Mouse (Mus musculus) heart, postnatal 0 days (tissue): ENCODE data around the gene Capn10. TPM values are rescaled to one million over a fixed set of nuclear protein-coding genes. Genes with fewer than 3 reads are reported as not detected.

ENCODE experiments used
- ATAC-seq: fragments of 200-750 bp; cut with Nextera tagmentation; 2 replicates; pipeline ENCODE4 v1.8.0; 2017; ENCODE audit warnings: low read depth, moderate number of reproducible peaks, moderate library complexity; ENCODE audit not compliant: insufficient read depth
- DNase-seq: peaks from one replicate; pipeline ENCODE4 v3.0.0-alpha.2; 2016; ENCODE audit warnings: low spot score
- H3K27ac ChIP-seq: fragments of 300-500 bp; sonication (generic); 2 replicates; pipeline ENCODE4 v1.5.1; 2014; ENCODE audit warnings: low read depth, mild to moderate bottlenecking
- H3K27me3 ChIP-seq: fragments of 300-500 bp; sonication (generic); 2 replicates; pipeline ENCODE4 v1.6.1; 2014; ENCODE audit warnings: low read length, mixed read lengths; ENCODE audit not compliant: control insufficient read depth, insufficient read depth
- H3K36me3 ChIP-seq: fragments of 300-500 bp; sonication (generic); replicated peaks from 2 replicates; pipeline ENCODE4 v1.6.1; 2014; ENCODE audit warnings: low read length, mixed read lengths; ENCODE audit not compliant: control insufficient read depth, insufficient read depth
- H3K4me1 ChIP-seq: fragments of 300-500 bp; sonication (generic); 2 replicates; pipeline ENCODE4 v1.6.1; 2014; ENCODE audit warnings: antibody characterized with exemption; ENCODE audit not compliant: control insufficient read depth, insufficient read depth
- H3K4me2 ChIP-seq: fragments of 300-500 bp; sonication (generic); 2 replicates; pipeline ENCODE4 v1.6.1; 2014; ENCODE audit warnings: low read depth, mild to moderate bottlenecking, low read length, moderate library complexity
- H3K4me3 ChIP-seq: fragments of 300-500 bp; sonication (generic); 2 replicates; pipeline ENCODE4 v1.5.1; 2014; ENCODE audit warnings: low read depth, low read length
- H3K9ac ChIP-seq: fragments of 300-500 bp; sonication (generic); replicated peaks from 2 replicates; pipeline ENCODE4 v1.6.1; 2014; ENCODE audit warnings: low read depth, low read length, mixed read lengths
- H3K9me3 ChIP-seq: fragments of 300-500 bp; sonication (generic); replicated peaks from 2 replicates; pipeline ENCODE4 v1.6.1; 2016; ENCODE audit warnings: low read length; ENCODE audit not compliant: control insufficient read depth
- CTCF ChIP-seq: IDR thresholded peaks from 2 replicates; pipeline ENCODE4 v1.5.1; 2016; ENCODE audit warnings: antibody characterized with exemption, control low read depth, low read depth
- EP300 ChIP-seq: IDR thresholded peaks from 2 replicates; pipeline ENCODE4 v1.6.1; 2016; ENCODE audit warnings: antibody characterized with exemption, low read depth
- WGBS: fragments of 180-500 bp; shearing (Covaris S2); extraction: QIAGEN DNeasy Blood & Tissue Kit; methylation state at CpG from one replicate; pipeline ENCODE4 v1.1.7; 2014; 5-methylcytosine and 5-hydroxymethylcytosine counted together
- polyA plus RNA-seq: library from polyadenylated mRNA; unstranded; fragments of >200 nt; fragmentation: Nextera tagmentation; extraction: Ambion mirVana; gene quantifications from 2 replicates; pipeline ENCODE4 v1.2.1, GENCODE M21; 2015
- total RNA-seq: library from RNA; depleted of rRNA; stranded (reverse); fragments of >200 nt; gene quantifications from 2 replicates; pipeline ENCODE4 v1.2.3, GENCODE M21; 2014; ENCODE audit warnings: low replicate concordance

Capn10 gene
- total and polyA plus RNA-seq, 2 experiments from 2014 or later: 10.7 to 46.3 TPM

DNA sequence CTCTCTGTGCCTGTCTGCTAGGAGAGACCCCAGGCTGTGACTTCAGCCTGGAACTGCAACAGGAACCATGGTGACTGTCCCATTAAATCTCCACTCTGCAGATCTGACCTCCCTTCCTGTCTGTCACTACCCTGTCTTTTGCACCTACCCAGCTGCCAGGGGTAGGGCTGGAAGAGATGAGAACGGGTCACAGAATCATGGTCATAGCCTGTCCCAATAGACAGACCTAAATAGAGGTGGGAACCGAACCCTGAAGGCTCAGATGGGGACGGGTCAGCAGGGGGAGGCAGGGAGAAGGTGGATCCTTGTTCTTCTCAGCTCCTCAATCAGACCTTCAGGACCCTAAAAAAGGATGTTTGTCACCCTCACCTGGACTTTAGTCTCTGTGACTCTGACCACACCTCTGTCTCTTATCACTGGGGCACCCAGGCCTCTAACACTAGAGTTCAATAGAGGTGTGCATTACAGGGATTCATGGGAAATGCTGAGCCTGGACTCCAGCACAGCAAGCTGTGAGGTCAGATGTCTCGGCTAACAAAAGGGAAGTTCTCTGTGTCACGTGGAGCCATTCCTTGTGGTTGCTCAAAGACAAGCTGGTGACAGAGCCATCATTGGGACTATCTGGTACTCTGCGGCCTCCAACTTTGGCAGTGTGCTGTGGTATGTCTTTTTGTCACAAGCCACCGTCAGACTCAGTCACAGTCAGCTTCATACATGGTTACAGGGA is 13.5 kb upstream of the Capn10 start:
- Histone ChIP-seq H3K4me1 (peaks cover 20% of the 10 kb centered on the region), H3K27me3 (no peaks in the 10 kb centered on the region), H3K9me3 (no peaks in the 10 kb centered on the region), H3K4me2 (no peak overlapping the region), H3K36me3 (peaks cover 52% of the 10 kb centered on the region), H3K27ac (peak overlapping the region; percentile 65), H3K4me3 (no peak overlapping the region), H3K9ac (no peak overlapping the region)
- DNase-seq (peak; percentile 40), ATAC-seq (peak; percentile 67)
- WGBS: 46% methylated on average over 7 of the region's 7 CpGs
- no peak for TF ChIP-seq EP300
- no peak for TF ChIP-seq CTCF

DNA sequence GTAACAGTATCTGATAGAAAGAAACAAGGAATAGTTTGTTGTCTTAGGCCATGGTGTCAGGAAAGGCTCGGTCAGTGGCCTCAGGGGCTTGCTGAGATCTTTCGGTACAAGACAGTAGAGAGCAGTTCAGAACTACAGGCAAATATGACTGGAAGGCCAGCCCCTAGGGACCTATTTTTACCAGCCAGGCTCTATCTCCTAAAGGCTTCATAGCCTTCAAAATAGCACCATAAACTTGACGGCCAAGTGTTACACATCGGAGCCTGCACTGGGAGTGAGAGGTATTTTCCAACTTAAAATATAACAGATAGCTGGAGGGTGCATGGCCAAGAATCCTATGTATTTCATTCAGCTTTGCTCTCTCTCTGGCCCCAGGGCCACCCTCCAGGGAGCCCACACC is 12.7 kb upstream of the Capn10 start:
- DNase-seq (peak; percentile 51), ATAC-seq (peak; percentile 65)
- Histone ChIP-seq H3K36me3 (peaks cover 43% of the 10 kb centered on the region), H3K27me3 (no peaks in the 10 kb centered on the region), H3K9ac (no peak overlapping the region), H3K4me2 (peak overlapping the region; percentile 7; the same call in 1 of the 2 replicates), H3K9me3 (no peaks in the 10 kb centered on the region), H3K4me3 (no peak overlapping the region), H3K4me1 (peaks cover 20% of the 10 kb centered on the region), H3K27ac (peak overlapping the region; percentile 65)
- WGBS: 40% methylated on average over 4 of the region's 4 CpGs
- TF ChIP-seq CTCF (no peak), EP300 (no peak)

DNA sequence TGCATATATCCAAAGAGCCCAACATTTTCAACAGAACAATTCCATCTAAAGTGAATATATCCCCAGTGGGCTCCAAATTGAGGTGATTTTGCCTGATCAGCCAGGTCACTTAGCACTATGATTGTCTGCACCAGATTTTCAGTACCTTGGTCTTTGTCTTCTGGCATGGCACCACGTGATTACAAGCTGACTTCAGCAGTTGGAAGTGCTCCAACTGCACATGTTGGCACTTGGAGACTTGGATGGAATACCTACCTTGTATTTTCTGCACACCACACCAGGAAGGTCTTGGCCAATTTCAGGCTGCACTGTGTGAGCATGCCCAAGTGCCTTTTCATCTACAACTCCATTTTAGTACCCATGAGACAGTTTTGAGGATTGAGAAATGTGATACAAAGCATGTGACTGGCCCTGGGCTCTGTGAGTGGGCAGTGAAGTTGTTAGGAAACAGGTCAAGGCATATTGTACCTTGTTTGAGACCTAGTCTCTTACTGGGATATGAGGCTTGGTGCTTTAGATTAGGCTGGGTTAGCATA is 3.9 kb upstream of the Capn10 start:
- DNase-seq: no peak
- no peaks in the 10 kb centered on the region for H3K27me3 ChIP-seq
- no peak overlapping the region for H3K4me2 ChIP-seq
- TF ChIP-seq CTCF: no peak
- no peak for TF ChIP-seq EP300
- peaks cover 17% of the 10 kb centered on the region for H3K4me1 ChIP-seq
- H3K4me3 ChIP-seq: no peak overlapping the region
- 10% methylated on average over 1 of the region's 1 CpGs for WGBS
- ATAC-seq: no peak
- no peak overlapping the region for H3K9ac ChIP-seq
- no peaks in the 10 kb centered on the region for H3K9me3 ChIP-seq
- no peaks in the 10 kb centered on the region for H3K36me3 ChIP-seq
- no peak overlapping the region for H3K27ac ChIP-seq

DNA sequence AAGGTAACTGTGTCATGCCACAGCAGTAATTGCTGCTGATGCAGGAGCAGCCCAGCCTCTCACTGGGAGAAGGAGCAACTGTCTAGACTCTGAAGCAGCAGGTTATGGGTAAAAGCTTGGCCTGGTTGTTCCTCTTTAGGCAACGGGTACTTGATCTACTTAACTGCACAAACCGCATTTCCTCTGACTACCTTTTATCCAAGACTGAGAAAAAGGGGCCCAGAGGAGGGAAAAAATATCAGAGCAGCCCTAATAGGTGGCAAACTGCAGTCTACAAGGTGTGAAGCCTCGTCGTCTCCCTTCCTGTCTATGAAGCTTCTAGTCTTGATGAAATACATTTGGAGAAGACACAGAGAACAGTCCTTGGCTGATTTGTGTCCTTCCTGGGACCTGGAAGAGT is 565 bp upstream of the Capn10 start:
- H3K27ac ChIP-seq: peak overlapping the region; percentile 93
- H3K36me3 ChIP-seq: peaks cover 8% of the 10 kb centered on the region
- DNase-seq (no peak), ATAC-seq (no peak)
- H3K4me2 ChIP-seq: peak overlapping the region; percentile 98
- no peaks in the 10 kb centered on the region for H3K27me3 ChIP-seq
- peaks cover 23% of the 10 kb centered on the region for H3K4me1 ChIP-seq
- peak overlapping the region; percentile 36; the same call in 1 of the 2 replicates for H3K9ac ChIP-seq
- no peaks in the 10 kb centered on the region for H3K9me3 ChIP-seq
- peak overlapping the region; percentile 70 for H3K4me3 ChIP-seq
- no peak for TF ChIP-seq EP300
- TF ChIP-seq CTCF: no peak
- 79% methylated on average over 4 of the region's 4 CpGs for WGBS

DNA sequence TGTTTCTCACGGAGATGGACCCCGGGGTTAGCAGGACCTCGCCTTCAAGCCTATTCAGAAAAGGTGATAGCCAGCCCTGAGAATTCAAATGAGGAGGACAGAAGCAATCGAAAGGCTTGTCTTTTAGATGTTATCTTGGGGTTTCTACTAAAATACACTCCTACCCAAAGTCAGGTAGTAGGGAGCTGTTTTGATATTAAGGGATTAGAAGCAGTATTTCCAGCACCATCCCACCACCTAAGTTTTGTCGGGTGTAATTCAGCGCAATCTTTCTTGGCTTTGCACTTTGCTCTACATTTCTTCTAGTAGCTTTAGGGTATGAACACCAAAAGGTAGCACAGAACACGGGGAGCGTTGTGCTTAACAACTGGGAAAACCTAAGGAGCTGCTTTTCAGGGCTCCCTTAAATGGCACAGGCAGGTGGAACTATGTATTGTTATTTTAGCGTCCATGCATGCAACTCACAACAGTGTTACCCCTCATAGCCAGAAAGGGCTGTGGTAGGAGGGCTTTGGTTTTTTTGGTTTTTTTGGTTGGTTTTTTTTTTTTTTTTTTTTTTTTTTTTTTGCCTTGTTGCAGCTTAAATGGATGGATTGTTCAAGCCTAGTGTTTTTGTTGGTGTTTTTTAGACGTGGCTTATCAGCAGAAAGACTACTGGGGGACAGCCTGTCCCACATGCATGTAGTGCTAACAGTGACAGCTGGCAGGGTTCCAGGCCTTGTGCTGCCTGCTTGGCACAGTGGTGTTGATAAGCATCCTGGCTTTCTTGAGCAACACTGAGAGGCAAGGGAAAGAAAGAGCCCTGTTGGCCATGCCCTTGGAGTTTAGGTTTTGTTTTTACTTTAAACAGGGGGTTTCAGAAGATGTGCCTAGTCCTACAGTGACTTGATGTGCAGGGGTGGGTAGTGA is 1.1 kb downstream of the Capn10 start:
- Histone ChIP-seq H3K9ac (peak overlapping the region; percentile 71), H3K36me3 (peaks cover 25% of the 10 kb centered on the region), H3K27me3 (no peaks in the 10 kb centered on the region), H3K27ac (peak overlapping the region; percentile 93), H3K4me3 (peak overlapping the region; percentile 70), H3K4me1 (peaks cover 17% of the 10 kb centered on the region), H3K9me3 (no peaks in the 10 kb centered on the region), H3K4me2 (peak overlapping the region; percentile 98)
- TF ChIP-seq CTCF (no peak), EP300 (no peak)
- ATAC-seq: no peak
- DNase-seq: no peak
- WGBS: 14% methylated on average over 10 of the region's 10 CpGs
